Comparison of ENCODE assay signal across 7 mouse cellular contexts in the genomic region with DNA sequence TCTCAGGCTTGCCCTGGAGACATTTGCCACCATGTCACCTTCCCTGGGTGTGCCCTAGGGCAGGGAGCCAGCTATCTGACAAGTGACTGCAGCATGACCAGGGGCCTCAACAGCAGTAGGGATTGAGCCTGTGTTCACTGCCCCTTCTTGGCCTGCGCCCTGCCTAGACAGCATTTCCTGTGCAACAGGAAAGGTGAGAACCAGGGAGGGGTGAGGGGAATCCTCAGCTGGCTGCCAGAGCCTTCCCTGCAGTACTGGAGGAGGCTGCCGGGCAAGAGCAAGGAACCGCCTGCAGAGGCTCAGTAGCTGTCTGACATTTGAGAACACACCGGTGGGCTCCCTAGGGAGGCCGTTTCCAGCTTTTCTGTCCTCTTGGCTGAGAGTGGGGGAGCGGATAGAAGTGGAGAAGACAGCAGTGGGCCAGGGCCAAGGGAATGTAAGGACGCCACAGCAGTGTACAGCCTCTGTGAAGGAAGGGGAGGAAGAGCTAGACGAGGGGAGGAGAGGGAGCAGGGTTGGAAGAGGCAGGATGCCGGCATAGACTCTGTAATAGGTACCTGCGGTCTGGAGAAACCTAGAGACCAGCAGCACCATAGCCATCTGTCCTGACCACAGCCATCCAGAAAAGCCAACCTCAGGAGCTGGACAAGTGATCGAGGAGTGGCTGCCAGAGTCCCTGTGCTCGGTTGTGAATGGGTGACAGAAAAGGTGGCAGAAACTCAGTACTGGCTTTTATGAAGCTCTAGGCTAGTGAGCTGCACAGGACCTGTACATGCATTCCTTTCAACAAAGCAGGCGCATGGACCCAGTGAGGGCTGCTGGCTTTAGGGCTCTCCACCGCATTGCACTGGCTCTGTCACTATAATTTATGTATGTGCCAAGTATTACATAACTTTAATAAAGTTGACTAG. TPM values are rescaled to one million over a fixed set of nuclear protein-coding genes. Genes with fewer than 3 reads are reported as not detected.
DNase-seq lines count a peak whose midpoint lies in the region; ATAC-seq lines count a peak whose summit lies in the region.

No protein-coding gene starts in this region.

- 47% methylated on average over 14 of the region's 14 CpGs for WGBS in hindbrain, embryonic 15.5 days
- WGBS in limb, embryonic 15.5 days, result 17% methylated on average over 14 of the region's 14 CpGs

- H3K9me3 ChIP-seq in hindbrain, embryonic 15.5 days, result no peaks in the 10 kb centered on the region
- no peaks in the 10 kb centered on the region for H3K9me3 ChIP-seq in limb, embryonic 15.5 days

- H3K4me3 ChIP-seq in hindbrain, embryonic 15.5 days, result no peak overlapping the region
- H3K4me3 ChIP-seq in limb, embryonic 15.5 days, result no peak overlapping the region

- H3K4me2 ChIP-seq in hindbrain, embryonic 15.5 days, result no peak overlapping the region
- peak overlapping the region; percentile 27 for H3K4me2 ChIP-seq in limb, embryonic 15.5 days

- DNase-seq in adrenal gland, adult 2 months, result peak; percentile 88
- DNase-seq in cerebellum, postnatal 10 days, result peak; percentile 69 to 73
- DNase-seq in gastrocnemius, adult 8-10 months (ENCODE audit: low spot score in 2 of 2), result peak; percentile 71 to 84
- peak; percentile 50 for DNase-seq in neural tube, embryonic 10.5 days (ENCODE audit: extremely low spot score, low spot score)
- peak; percentile 67 to 72 for DNase-seq in urinary bladder, postnatal 4 days (ENCODE audit: low spot score in 2 of 2)

- H3K9ac ChIP-seq in hindbrain, embryonic 15.5 days, result no peak overlapping the region
- H3K9ac ChIP-seq in limb, embryonic 15.5 days, result no peak overlapping the region

- H3K4me1 ChIP-seq in hindbrain, embryonic 15.5 days (replicated peaks), result peaks cover 25% of the 10 kb centered on the region
- peaks cover 45% of the 10 kb centered on the region for H3K4me1 ChIP-seq in limb, embryonic 15.5 days

- peaks cover 46% of the 10 kb centered on the region for H3K36me3 ChIP-seq in hindbrain, embryonic 15.5 days
- peaks cover 39% of the 10 kb centered on the region for H3K36me3 ChIP-seq in limb, embryonic 15.5 days

- peak; percentile 28; the same call in 1 of the 2 replicates for ATAC-seq in hindbrain, embryonic 15.5 days (ENCODE audit: low FRiP score, low read depth)
- peak; percentile 52 for ATAC-seq in limb, embryonic 15.5 days (ENCODE audit: insufficient number of reproducible peaks, low FRiP score, low TSS enrichment, low read depth)

- H3K27ac ChIP-seq in hindbrain, embryonic 15.5 days (replicated peaks), result peak overlapping the region; percentile 59
- H3K27ac ChIP-seq in limb, embryonic 15.5 days, result peak overlapping the region; percentile 94

- H3K27me3 ChIP-seq in hindbrain, embryonic 15.5 days, result no peaks in the 10 kb centered on the region
- H3K27me3 ChIP-seq in limb, embryonic 15.5 days, result no peaks in the 10 kb centered on the region

RNA-seq across cellular contexts. Expression of a gene that starts 8.7 kb away (rescaled TPM):
- 1,000 to 10,000 TPM; 1,264 to 1,797 TPM for total RNA-seq in adrenal gland, adult 2 months (2021)
- polyA plus RNA-seq in adrenal gland, adult 2 months (2012; rRNA removed), result 237 and 265 TPM in 2 replicates
- total RNA-seq in gastrocnemius, adult 8-10 months (2022), result 100 to 1,000 TPM; 189 to 256 (median 213) TPM
- polyA plus RNA-seq in hindbrain, embryonic 15.5 days (2015; fragmentation: Nextera tagmentation; extraction: Ambion mirVana), result 4,085 and 4,343 TPM in 2 replicates
- polyA plus RNA-seq in limb, embryonic 15.5 days (2015; fragmentation: Nextera tagmentation; extraction: Ambion mirVana), result 4,193 and 4,412 TPM in 2 replicates

RNA-seq across cellular contexts. Expression of a gene that starts 17.6 kb away (rescaled TPM):
- 10 to 100 TPM; 50.5 to 52.8 TPM for total RNA-seq in adrenal gland, adult 2 months (2021)
- 71.1 and 85.0 TPM in 2 replicates for polyA plus RNA-seq in adrenal gland, adult 2 months (2012; rRNA removed)
- total RNA-seq in gastrocnemius, adult 8-10 months (2022), result 10 to 100 TPM; 50.7 to 65.8 (median 53.6) TPM
- 29.6 and 30.8 TPM in 2 replicates for polyA plus RNA-seq in hindbrain, embryonic 15.5 days (2015; fragmentation: Nextera tagmentation; extraction: Ambion mirVana)
- 10.0 TPM in 2 replicates for polyA plus RNA-seq in limb, embryonic 15.5 days (2015; fragmentation: Nextera tagmentation; extraction: Ambion mirVana)

RNA-seq across cellular contexts. Expression of a gene that starts 37.7 kb away (rescaled TPM):
- 10 to 100 TPM; 39.2 to 86.1 TPM for total RNA-seq in adrenal gland, adult 2 months (2021)
- polyA plus RNA-seq in adrenal gland, adult 2 months (2012; rRNA removed), result 15.0 and 17.4 TPM in 2 replicates
- total RNA-seq in gastrocnemius, adult 8-10 months (2022), result 10 to 100 TPM; 47.7 to 58.3 (median 56.0) TPM
- 259 and 323 TPM in 2 replicates for polyA plus RNA-seq in hindbrain, embryonic 15.5 days (2015; fragmentation: Nextera tagmentation; extraction: Ambion mirVana)
- 402 and 435 TPM in 2 replicates for polyA plus RNA-seq in limb, embryonic 15.5 days (2015; fragmentation: Nextera tagmentation; extraction: Ambion mirVana)

Comparison
In these comparisons a context has a peak if more than half of its experiments do, and no peak if none do; other contexts are left out.
1. RNA of a gene that starts 8.7 kb away (polyA plus RNA-seq): 4,193 to 4,412 TPM in limb, embryonic 15.5 days and 4,085 to 4,343 TPM in hindbrain, embryonic 15.5 days; 237 to 265 TPM in adrenal gland, adult 2 months; every median in the first group is over 10 times any median in the second.
2. RNA of a gene that starts 37.7 kb away (polyA plus RNA-seq): 402 to 435 TPM in limb, embryonic 15.5 days and 259 to 323 TPM in hindbrain, embryonic 15.5 days; 15.0 to 17.4 TPM in adrenal gland, adult 2 months; every median in the first group is over 10 times any median in the second.
3. Peak in every context shown above with its lines, with median percentiles within 50 percentile points of each other: DNase-seq.